Mouse (Mus musculus): ENCODE measurements around the gene Nsf. TPM values are rescaled to one million over a fixed set of nuclear protein-coding genes. Genes with fewer than 3 reads are reported as not detected.

Nsf gene
- total and polyA plus RNA-seq, 3 experiments, result 37.9 to 40.2 TPM; not detected in 1

DNA sequence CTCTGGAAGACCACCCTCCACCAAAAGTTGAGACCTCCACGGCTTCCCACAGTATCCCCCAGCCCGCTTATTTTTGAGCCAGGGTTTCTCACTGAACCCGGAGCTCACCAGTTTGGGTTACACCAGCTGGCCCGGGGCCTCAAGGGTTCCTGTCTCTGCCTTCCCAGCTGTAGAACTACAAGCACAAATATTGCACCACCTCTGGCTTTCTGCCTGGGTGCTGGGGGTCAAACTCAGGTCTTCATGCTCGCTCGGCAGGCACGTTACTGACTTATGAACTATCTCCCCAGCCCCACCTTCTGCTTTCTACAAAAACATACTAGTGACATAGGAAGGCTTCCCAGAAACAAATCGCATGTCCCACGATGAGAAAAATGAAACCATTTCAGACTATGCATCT lies 38.2 kb downstream of the Nsf start:
- no peak for DNase-seq (ENCODE audit: low read depth, low spot score)
- TF ChIP-seq RAD21 (IDR thresholded peaks at IDR 0.05; ENCODE audit: low read depth, low read length), result no peak
- no peak for TF ChIP-seq CHD2 (IDR thresholded peaks at IDR 0.05; ENCODE audit: low read length)
- TF ChIP-seq USF1 (IDR thresholded peaks at IDR 0.05; ENCODE audit: low read depth, low read length), result no peak
- no peak for TF ChIP-seq TCF12 (IDR thresholded peaks at IDR 0.05; ENCODE audit: low read depth, low read length)
- TF ChIP-seq SMC3 (IDR thresholded peaks at IDR 0.05; ENCODE audit: low read depth, low read length), result no peak
- no peak for TF ChIP-seq GABPA (IDR thresholded peaks at IDR 0.05; ENCODE audit: low read depth, low read length)
- TF ChIP-seq ELF1 (IDR thresholded peaks at IDR 0.05; ENCODE audit: low read depth, low read length), result no peak
- TF ChIP-seq MYC (IDR thresholded peaks at IDR 0.05; ENCODE audit: low read depth, low read length), result no peak
- no peak for TF ChIP-seq MXI1 (IDR thresholded peaks at IDR 0.05; ENCODE audit: low read depth, low read length)
- TF ChIP-seq TAL1 (IDR thresholded peaks at IDR 0.05; ENCODE audit: low read length), result no peak
- no peak for TF ChIP-seq ZMIZ1 (IDR thresholded peaks at IDR 0.05; ENCODE audit: low read depth, low read length)
- no peak for TF ChIP-seq NRF1 (IDR thresholded peaks at IDR 0.05; ENCODE audit: insufficient read depth, low read depth, low read length, poor library complexity, severe bottlenecking)
- no peak for TF ChIP-seq E2F4 (IDR thresholded peaks at IDR 0.05; ENCODE audit: borderline replicate concordance, low read depth, low read length)
- no peak for TF ChIP-seq CHD1 (IDR thresholded peaks at IDR 0.05; ENCODE audit: low read depth, low read length)
- TF ChIP-seq ZC3H11A (IDR thresholded peaks at IDR 0.05; ENCODE audit: low read depth, low read length), result no peak
- H3K9ac ChIP-seq (ENCODE audit: control insufficient read depth, low read depth, low read length, poor library complexity, severe bottlenecking), result no peak overlapping the region
- H3K27ac ChIP-seq (ENCODE audit: control insufficient read depth, low read depth, low read length), result no peak overlapping the region
- no peaks in the 10 kb centered on the region for H3K79me2 ChIP-seq (ENCODE audit: control insufficient read depth, insufficient read depth, low read length, poor library complexity)
- no peaks in the 10 kb centered on the region for H3K9me3 ChIP-seq (replicated peaks; ENCODE audit: insufficient read depth, low read length)
- H3K36me3 ChIP-seq (ENCODE audit: control insufficient read depth in 1 of 2, insufficient read depth in 2 of 2, low read length in 2 of 2), result peaks cover 0 to 1% of the 10 kb centered on the region in 2 experiments; a peak in 2 of 4 replicates
- no peaks in the 10 kb centered on the region for H3K4me1 ChIP-seq (ENCODE audit: control insufficient read depth in 1 of 2, insufficient read depth in 2 of 2, low read length in 2 of 2)
- no peak overlapping the region for H3K4me3 ChIP-seq (ENCODE audit: control insufficient read depth in 1 of 2, insufficient read depth in 1 of 2, low read depth in 2 of 2, low read length in 2 of 2)
- no peaks in the 10 kb centered on the region for H3K27me3 ChIP-seq (ENCODE audit: control insufficient read depth in 1 of 2, insufficient read depth in 2 of 2, low read length in 2 of 2)

DNA sequence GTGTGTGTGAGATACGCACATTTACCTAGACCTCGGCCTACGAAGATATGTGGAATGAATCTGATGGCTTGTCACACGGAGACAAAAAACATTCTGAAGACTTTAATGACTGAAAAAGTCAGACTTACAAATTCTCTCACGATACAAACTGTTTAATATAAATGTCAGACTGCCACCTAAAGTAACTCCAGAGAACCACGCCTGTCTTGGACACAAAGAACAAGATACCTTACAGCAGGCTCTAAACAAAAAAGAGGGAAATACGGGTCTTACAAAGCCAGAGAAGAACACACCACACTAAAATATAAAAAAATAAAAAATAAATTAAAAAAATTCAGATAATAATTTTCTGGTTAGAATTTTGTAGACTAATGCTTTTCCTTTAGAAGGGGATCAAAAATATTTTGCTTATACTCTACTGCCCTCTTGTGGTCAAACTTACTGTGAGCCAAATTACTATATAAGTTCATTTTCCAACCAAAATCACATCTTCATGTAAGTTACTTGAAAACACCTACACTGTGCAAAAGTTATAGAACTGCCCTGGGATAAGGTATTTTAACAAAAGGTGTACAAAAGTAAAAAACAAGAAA lies 42.8 kb downstream of the Nsf start:
- Histone ChIP-seq H3K4me1 (ENCODE audit: control insufficient read depth in 1 of 2, insufficient read depth in 2 of 2, low read length in 2 of 2) (no peaks in the 10 kb centered on the region), H3K9ac (ENCODE audit: control insufficient read depth, low read depth, low read length, poor library complexity, severe bottlenecking) (no peak overlapping the region), H3K27me3 (ENCODE audit: control insufficient read depth in 1 of 2, insufficient read depth in 2 of 2, low read length in 2 of 2) (no peaks in the 10 kb centered on the region), H3K27ac (ENCODE audit: control insufficient read depth, low read depth, low read length) (no peak overlapping the region), H3K79me2 (ENCODE audit: control insufficient read depth, insufficient read depth, low read length, poor library complexity) (no peaks in the 10 kb centered on the region), H3K9me3 (replicated peaks; ENCODE audit: insufficient read depth, low read length) (no peaks in the 10 kb centered on the region), H3K4me3 (ENCODE audit: control insufficient read depth in 1 of 2, insufficient read depth in 1 of 2, low read depth in 2 of 2, low read length in 2 of 2) (no peak overlapping the region), H3K36me3 (ENCODE audit: control insufficient read depth in 1 of 2, insufficient read depth in 2 of 2, low read length in 2 of 2) (peaks cover 0 to 1% of the 10 kb centered on the region in 2 experiments; a peak in 2 of 4 replicates)
- peak; percentile 77 for DNase-seq (ENCODE audit: low read depth, low spot score)
- no peak for TF ChIP-seq POLR2AphosphoS2 (IDR thresholded peaks at IDR 0.05; ENCODE audit: low read length)
- no peak for TF ChIP-seq NELFE (IDR thresholded peaks at IDR 0.05; ENCODE audit: low read depth, low read length)
- TF ChIP-seq HCFC1 (IDR thresholded peaks at IDR 0.05; ENCODE audit: low read depth, low read length), result no peak
- TF ChIP-seq ZC3H11A (IDR thresholded peaks at IDR 0.05; ENCODE audit: low read depth, low read length), result peak; percentile 86
- TF ChIP-seq E2F4 (IDR thresholded peaks at IDR 0.05; ENCODE audit: borderline replicate concordance, low read depth, low read length), result no peak
- TF ChIP-seq MAFK (IDR thresholded peaks at IDR 0.05; ENCODE audit: borderline replicate concordance, low read depth, low read length), result no peak
- TF ChIP-seq MYC (IDR thresholded peaks at IDR 0.05; ENCODE audit: low read depth, low read length), result no peak
- no peak for TF ChIP-seq JUND (IDR thresholded peaks at IDR 0.05; ENCODE audit: low read depth, low read length)
- TF ChIP-seq ZKSCAN1 (IDR thresholded peaks at IDR 0.05; ENCODE audit: low read depth, low read length), result no peak
- no peak for TF ChIP-seq SIN3A (IDR thresholded peaks at IDR 0.05; ENCODE audit: low read length)
- no peak for TF ChIP-seq POLR2AphosphoS5 (IDR thresholded peaks at IDR 0.05; ENCODE audit: borderline replicate concordance, low read depth, low read length)
- TF ChIP-seq UBTF (IDR thresholded peaks at IDR 0.05; ENCODE audit: borderline replicate concordance, insufficient read depth, low read depth, low read length), result no peak
- TF ChIP-seq TAL1 (IDR thresholded peaks at IDR 0.05; ENCODE audit: low read length), result no peak
- TF ChIP-seq TBP (IDR thresholded peaks at IDR 0.05; ENCODE audit: low read depth, low read length), result no peak
- peak; percentile 29 to 74 (median 45); a peak in 4 of 6 replicates for TF ChIP-seq CTCF (IDR thresholded peaks at IDR 0.05 in 2 of 3, conservative IDR thresholded peaks at IDR 0.05 in 1 of 3; ENCODE audit: control insufficient read depth in 1 of 3, insufficient read depth in 1 of 3, low read depth in 2 of 3, low read length in 3 of 3, poor library complexity in 1 of 3, severe bottlenecking in 1 of 3)
- TF ChIP-seq NRF1 (IDR thresholded peaks at IDR 0.05; ENCODE audit: insufficient read depth, low read depth, low read length, poor library complexity, severe bottlenecking), result no peak
- no peak for TF ChIP-seq ELF1 (IDR thresholded peaks at IDR 0.05; ENCODE audit: low read depth, low read length)
- TF ChIP-seq GATA1 (IDR thresholded peaks at IDR 0.05; ENCODE audit: low read depth, low read length), result no peak
- TF ChIP-seq SMC3 (IDR thresholded peaks at IDR 0.05; ENCODE audit: low read depth, low read length), result peak; percentile 73
- TF ChIP-seq RAD21 (IDR thresholded peaks at IDR 0.05; ENCODE audit: low read depth, low read length), result peak; percentile 96
- TF ChIP-seq MXI1 (IDR thresholded peaks at IDR 0.05; ENCODE audit: low read depth, low read length), result no peak
- TF ChIP-seq MEF2A (IDR thresholded peaks at IDR 0.05; ENCODE audit: extremely low read depth, insufficient replicate concordance, low read depth, low read length, poor library complexity, severe bottlenecking), result no peak
- TF ChIP-seq CHD1 (IDR thresholded peaks at IDR 0.05; ENCODE audit: low read depth, low read length), result no peak
